8 mouse cellular contexts compared by ENCODE assay signal in genomic region chr6:57691467-57692261, GRCm38 (mm10). TPM values are rescaled to one million over a fixed set of nuclear protein-coding genes. Genes with fewer than 3 reads are reported as not detected.
A peak's percentile ranks its signal among the peaks of the same experiment; 100 is the strongest.
DNase-seq lines count a peak whose midpoint lies in the region; ATAC-seq and TF ChIP-seq lines count a peak whose summit lies in the region.

Gene Pyurf (minus strand): TSS chr6:57692078.

- peak; percentile 91 for ATAC-seq in G1E (ENCODE audit: extremely low read depth, insufficient number of reproducible peaks, low FRiP score, poor library complexity, severe bottlenecking)
- peak; percentile 98 for ATAC-seq in forebrain, postnatal 0 days
- ATAC-seq in lung, embryonic 15.5 days (ENCODE audit: borderline replicate concordance, extremely low read depth, low FRiP score, low TSS enrichment) = peak; percentile 99

- H3K4me3 ChIP-seq in G1E (ENCODE audit: low read depth, low read length) = peak within 1 kb of the TSS; percentile 87
- H3K4me3 ChIP-seq in cerebellum, adult 2 months (replicated peaks; ENCODE audit: insufficient read depth, low read depth, low read length) = peak within 1 kb of the TSS; percentile 85
- H3K4me3 ChIP-seq in forebrain, postnatal 0 days (ENCODE audit: low read depth, low read length) = peak within 1 kb of the TSS; percentile 77
- peak within 1 kb of the TSS; percentile 91 for H3K4me3 ChIP-seq in lung, embryonic 15.5 days

- H3K27me3 ChIP-seq in G1E (ENCODE audit: insufficient read depth, low read length) = no peaks in the 10 kb centered on the region
- no peaks in the 10 kb centered on the region for H3K27me3 ChIP-seq in cerebellum, adult 2 months (ENCODE audit: control insufficient read depth, insufficient read depth, low read length)
- no peaks in the 10 kb centered on the region for H3K27me3 ChIP-seq in forebrain, postnatal 0 days (ENCODE audit: insufficient read depth, low read length)
- H3K27me3 ChIP-seq in lung, embryonic 15.5 days = no peaks in the 10 kb centered on the region

- no peaks in the 10 kb centered on the region for H3K9me3 ChIP-seq in G1E (replicated peaks)
- H3K9me3 ChIP-seq in forebrain, postnatal 0 days (ENCODE audit: low read length) = no peaks in the 10 kb centered on the region
- H3K9me3 ChIP-seq in lung, embryonic 15.5 days = no peaks in the 10 kb centered on the region

- H3K4me2 ChIP-seq in forebrain, postnatal 0 days (ENCODE audit: low read depth) = peak within 1 kb of the TSS; percentile 91
- peak within 1 kb of the TSS; percentile 91 for H3K4me2 ChIP-seq in lung, embryonic 15.5 days

- peak; percentile 92 for DNase-seq in G1E (ENCODE audit: low spot score)
- DNase-seq in cerebellum, adult 2 months = peak; percentile 85 to 88
- peak; percentile 89 for DNase-seq in forebrain, postnatal 0 days
- DNase-seq in heart, postnatal 4 days = peak; percentile 87
- peak; percentile 75 to 78 for DNase-seq in layer of hippocampus, adult 8-10 months (ENCODE audit: low spot score in 2 of 2)
- peak; percentile 74 for DNase-seq in ovary, adult 18-20 months (ENCODE audit: low spot score)
- peak; percentile 91 for DNase-seq in thymus, postnatal 0 days (ENCODE audit: low spot score)

- peaks cover 33% of the 10 kb centered on the region for H3K36me3 ChIP-seq in G1E (replicated peaks)
- H3K36me3 ChIP-seq in forebrain, postnatal 0 days (ENCODE audit: insufficient read depth) = no peaks in the 10 kb centered on the region
- H3K36me3 ChIP-seq in lung, embryonic 15.5 days = peaks cover 16% of the 10 kb centered on the region

- WGBS in cerebellum, adult 2 months = under 1% methylated on average over 52 of the region's 52 CpGs
- 3% methylated on average over 45 of the region's 52 CpGs for WGBS in forebrain, postnatal 0 days
- under 1% methylated on average over 52 of the region's 52 CpGs for WGBS in lung, embryonic 15.5 days

- TF ChIP-seq CTCF in G1E (IDR thresholded peaks at IDR 0.05; ENCODE audit: low read depth, low read length) = no peak
- TF ChIP-seq CTCF in cerebellum, adult 2 months (IDR thresholded peaks at IDR 0.05; ENCODE audit: borderline replicate concordance, insufficient read depth, low read depth, low read length) = no peak
- peak; percentile 25; the same call in 1 of the 2 replicates for TF ChIP-seq CTCF in forebrain, postnatal 0 days (IDR thresholded peaks at IDR 0.05; ENCODE audit: low read depth)

- H3K9ac ChIP-seq in forebrain, postnatal 0 days = peak within 1 kb of the TSS; percentile 91
- peak within 1 kb of the TSS; percentile 73 for H3K9ac ChIP-seq in lung, embryonic 15.5 days

- H3K27ac ChIP-seq in cerebellum, adult 2 months (ENCODE audit: insufficient read depth, low read length) = peak within 1 kb of the TSS; percentile 88
- H3K27ac ChIP-seq in forebrain, postnatal 0 days (ENCODE audit: low read depth, low read length) = peak within 1 kb of the TSS; percentile 81
- H3K27ac ChIP-seq in lung, embryonic 15.5 days = peak within 1 kb of the TSS; percentile 97

- H3K4me1 ChIP-seq in G1E (ENCODE audit: insufficient read depth, low read depth, low read length) = peaks cover 13% of the 10 kb centered on the region; the same call in 1 of the 2 replicates
- H3K4me1 ChIP-seq in cerebellum, adult 2 months (ENCODE audit: control insufficient read depth, insufficient read depth, low read length) = no peaks in the 10 kb centered on the region
- no peaks in the 10 kb centered on the region for H3K4me1 ChIP-seq in forebrain, postnatal 0 days (ENCODE audit: insufficient read depth)
- peaks cover 7% of the 10 kb centered on the region for H3K4me1 ChIP-seq in lung, embryonic 15.5 days

- peak; percentile 70; the same call in 1 of the 2 replicates for TF ChIP-seq POLR2A in cerebellum, adult 2 months (IDR thresholded peaks at IDR 0.05; ENCODE audit: borderline replicate concordance, insufficient read depth, low read length)

RNA-seq across cellular contexts. Expression of gene Pyurf, which starts in this region (rescaled TPM):
- total RNA-seq in G1E (2014; fragmentation: Nextera tagmentation) = 10.8 and 12.0 TPM in 2 replicates
- 21.0 and 23.0 TPM in 2 replicates for total RNA-seq in G1E (2017)
- polyA plus RNA-seq in G1E (2012) = 13.8 and 20.6 TPM in 2 replicates
- 23.1 and 23.7 TPM in 2 replicates for polyA plus RNA-seq in cerebellum, adult 2 months (2012; rRNA removed)
- 9.7 and 11.8 TPM in 2 replicates for total RNA-seq in forebrain, postnatal 0 days (2014; rRNA removed)
- polyA plus RNA-seq in forebrain, postnatal 0 days (2015; fragmentation: Nextera tagmentation; extraction: Ambion mirVana) = 9.0 and 9.6 TPM in 2 replicates
- 10 to 100 TPM; 15.9 to 18.5 TPM for total RNA-seq in heart, postnatal 4 days (2021)
- total RNA-seq in layer of hippocampus, adult 8-10 months (2022) = 1 to 10 TPM; 7.5 to 8.8 (median 8.1) TPM
- polyA plus RNA-seq in lung, embryonic 15.5 days (2015; fragmentation: Nextera tagmentation; extraction: Ambion mirVana) = 16.5 and 16.9 TPM in 2 replicates
- polyA plus RNA-seq in thymus, postnatal 0 days (2015; fragmentation: Nextera tagmentation; extraction: Ambion mirVana) = 7.4 and 8.3 TPM in 2 replicates

Comparison
In these comparisons a context has a peak if more than half of its experiments do, and no peak if none do; other contexts are left out.
1. Peak in every context shown above with its lines: DNase-seq, ATAC-seq, H3K4me3 ChIP-seq and H3K27ac ChIP-seq.